ENCODE assay signal across 9 mouse cellular contexts in the genomic region with DNA sequence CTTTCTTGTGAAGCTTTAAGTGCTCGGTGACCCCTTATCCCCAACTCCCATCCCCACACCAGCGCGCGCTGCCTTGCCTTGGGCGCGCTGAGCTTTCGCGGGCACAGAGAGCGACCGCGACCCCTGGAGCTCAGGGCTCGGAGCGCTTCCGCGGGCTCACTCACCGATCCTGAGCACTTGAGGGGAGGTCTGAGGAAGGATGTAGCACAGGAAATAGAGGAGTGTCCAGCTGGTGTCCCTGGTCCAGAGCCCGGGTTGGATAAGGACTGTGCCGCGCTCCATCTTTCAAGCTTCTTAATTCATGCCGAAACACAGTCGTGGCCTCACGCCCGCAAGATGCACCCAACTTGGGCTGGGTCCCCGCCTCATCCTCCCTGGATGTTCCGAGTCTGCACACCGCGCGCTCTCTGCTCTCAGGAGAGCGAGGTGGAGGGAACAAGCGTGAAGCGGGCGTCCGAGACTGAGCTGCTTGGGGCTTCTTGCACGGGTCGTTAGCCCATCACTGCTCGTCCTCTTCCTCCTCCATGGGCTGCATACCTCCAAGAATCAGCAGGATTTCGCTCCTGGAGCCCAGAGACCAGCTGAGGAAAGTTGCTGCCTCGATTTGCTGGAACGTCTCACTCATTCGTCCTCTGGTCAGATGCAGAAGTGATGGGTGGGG. TPM values are rescaled to one million over a fixed set of nuclear protein-coding genes. Genes with fewer than 3 reads are reported as not detected.
DNase-seq lines count a peak whose midpoint lies in the region; ATAC-seq and TF ChIP-seq lines count a peak whose summit lies in the region.
"Had no signal": no experiment of that assay in that cellular context is flagged by ENCODE, and none has a peak within 500 bp of the region (broad histone marks: within the 10 kb centered on the region; RNA-seq: fewer than 3 reads in every experiment).

No protein-coding gene starts in this region.

- H3K36me3 ChIP-seq in midbrain, embryonic 10.5 days, result no peaks in the 10 kb centered on the region

- TF ChIP-seq POLR2A in lung, adult 2 months (IDR thresholded peaks at IDR 0.05; ENCODE audit: borderline replicate concordance, extremely low read depth, low read depth, low read length), result no peak

- under 1% methylated on average over 40 of the region's 40 CpGs for WGBS in midbrain, embryonic 10.5 days
- WGBS in lung, adult 2 months, result 3% methylated on average over 40 of the region's 40 CpGs

- peak; percentile 6 for DNase-seq in kidney, postnatal 10 days
- DNase-seq in kidney, adult 9 months, result no peak
- DNase-seq in embryo, embryonic 10 days (ENCODE audit: low spot score), result peak; percentile 59
- DNase-seq in midbrain, embryonic 10.5 days (ENCODE audit: low spot score), result peak; percentile 59
- no peak for DNase-seq in spleen, postnatal 4 days (ENCODE audit: low spot score in 2 of 2)
- no peak for DNase-seq in lung, adult 2 months
- DNase-seq in urinary bladder, adult 2 months (ENCODE audit: low spot score), result no peak

- peaks cover 15% of the 10 kb centered on the region for H3K4me1 ChIP-seq in midbrain, embryonic 10.5 days
- no peaks in the 10 kb centered on the region for H3K4me1 ChIP-seq in lung, adult 2 months (ENCODE audit: control insufficient read depth, insufficient read depth, low read length)

- peak; percentile 66 for ATAC-seq in frontal cortex, adult (ENCODE audit: low TSS enrichment)

- peak overlapping the region; percentile 65 for H3K27ac ChIP-seq in midbrain, embryonic 10.5 days (replicated peaks)
- H3K27ac ChIP-seq: liver, embryonic 14.5 days had no signal

- H3K9me3 ChIP-seq in midbrain, embryonic 10.5 days (replicated peaks), result no peaks in the 10 kb centered on the region

- peaks cover 57% of the 10 kb centered on the region for H3K27me3 ChIP-seq in midbrain, embryonic 10.5 days (ENCODE audit: low read depth, poor library complexity, severe bottlenecking)

- no peak for TF ChIP-seq CTCF in lung, adult 2 months (IDR thresholded peaks at IDR 0.05; ENCODE audit: insufficient read depth, low read length)

- H3K4me3 ChIP-seq in midbrain, embryonic 10.5 days, result peak overlapping the region; percentile 66
- H3K4me3 ChIP-seq in lung, adult 2 months (replicated peaks; ENCODE audit: extremely low read depth, low read depth, low read length), result no peak overlapping the region

RNA-seq across cellular contexts. Expression of a gene that starts 0.5 kb away (rescaled TPM):
- 1.5 and 3.1 TPM in 2 replicates for polyA plus RNA-seq in midbrain, embryonic 10.5 days (2016; fragmentation: Nextera tagmentation; extraction: Ambion mirVana)
- 0.04 and 0.07 TPM in 2 replicates for polyA plus RNA-seq in lung, adult 2 months (2012; rRNA removed)
- 1.2 and 1.8 TPM in 2 replicates for polyA plus RNA-seq in urinary bladder, adult 2 months (2012; rRNA removed)

Comparison
In these comparisons a context has a peak if more than half of its experiments do, and no peak if none do; other contexts are left out.
1. DNase-seq: peak in kidney, postnatal 10 days (single experiment), embryo, embryonic 10 days (single experiment) and midbrain, embryonic 10.5 days (single experiment); none in kidney, adult 9 months (single experiment), spleen, postnatal 4 days (0 of 2), lung, adult 2 months (single experiment) and urinary bladder, adult 2 months (single experiment).